Comparison of ENCODE assay signal across 12 mouse cellular contexts in genomic region chr17:86523374-86523773, GRCm38 (mm10). TPM values are rescaled to one million over a fixed set of nuclear protein-coding genes. Genes with fewer than 3 reads are reported as not detected.
"Had no signal": no experiment of that assay in that cellular context is flagged by ENCODE, and none has a peak within 500 bp of the region (broad histone marks: within the 10 kb centered on the region; RNA-seq: fewer than 3 reads in every experiment).

No protein-coding gene starts in this region.

- H3K4me3 ChIP-seq: limb, embryonic 15.5 days; lung, embryonic 15.5 days; midbrain, embryonic 13.5 days had no signal

- ATAC-seq: midbrain, embryonic 13.5 days had no signal

- H3K36me3 ChIP-seq: limb, embryonic 15.5 days; lung, embryonic 15.5 days; midbrain, embryonic 13.5 days had no signal

- H3K4me1 ChIP-seq: limb, embryonic 15.5 days; lung, embryonic 15.5 days; midbrain, embryonic 13.5 days had no signal

- H3K27me3 ChIP-seq: limb, embryonic 15.5 days; lung, embryonic 15.5 days; midbrain, embryonic 13.5 days had no signal

- H3K27ac ChIP-seq: kidney, postnatal 0 days; limb, embryonic 15.5 days; lung, embryonic 15.5 days; midbrain, embryonic 13.5 days had no signal

- DNase-seq: layer of hippocampus, adult 9-11 months; layer of hippocampus, postnatal 36 days; right cerebral cortex, postnatal 14 days had no signal

RNA-seq across cellular contexts. Expression of gene Gm10309, which starts 18.3 kb away (rescaled TPM):
- total RNA-seq: layer of hippocampus, adult 18-20 months; layer of hippocampus, postnatal 36 days; left cerebral cortex, adult 8-10 months; left cerebral cortex, postnatal 25 days; megakaryocyte progenitor cell, adult 5-6 weeks; midbrain, postnatal 0 days had no signal
